In genomic region chr6:56901336-56901735, GRCm38 (mm10) we compare ENCODE assay signal across 12 mouse cellular contexts. TPM values are rescaled to one million over a fixed set of nuclear protein-coding genes. Genes with fewer than 3 reads are reported as not detected.
DNase-seq lines count a peak whose midpoint lies in the region; ATAC-seq and TF ChIP-seq lines count a peak whose summit lies in the region.
"Had no signal": no experiment of that assay in that cellular context is flagged by ENCODE, and none has a peak within 500 bp of the region (broad histone marks: within the 10 kb centered on the region; RNA-seq: fewer than 3 reads in every experiment).

No protein-coding gene starts in this region.

- peaks cover 64% of the 10 kb centered on the region for H3K36me3 ChIP-seq in megakaryocyte, embryonic 14.5 days (replicated peaks; ENCODE audit: low read length)
- H3K36me3 ChIP-seq: embryonic facial prominence, embryonic 15.5 days; hindbrain, embryonic 15.5 days; limb, embryonic 10.5 days; midbrain, embryonic 12.5 days had no signal

- H3K27me3 ChIP-seq in megakaryocyte, embryonic 14.5 days (replicated peaks) = no peaks in the 10 kb centered on the region
- H3K27me3 ChIP-seq: embryonic facial prominence, embryonic 15.5 days; hindbrain, embryonic 15.5 days; midbrain, embryonic 12.5 days had no signal

- peak overlapping the region; percentile 43 for H3K4me3 ChIP-seq in layer of hippocampus, adult 2 months
- peak overlapping the region; percentile 91 for H3K4me3 ChIP-seq in megakaryocyte, embryonic 14.5 days (replicated peaks)
- H3K4me3 ChIP-seq: hindbrain, embryonic 15.5 days; limb, embryonic 10.5 days; midbrain, embryonic 12.5 days had no signal

- DNase-seq in layer of hippocampus, adult 2 months (ENCODE audit: low spot score in 2 of 2) = no peak
- DNase-seq in layer of hippocampus, postnatal 10 days (ENCODE audit: low spot score in 2 of 2) = no peak
- no peak for DNase-seq in urinary bladder, postnatal 10 days (ENCODE audit: low spot score)
- no peak for DNase-seq in B cell, adult 2 months
- no peak for DNase-seq in thymus, postnatal 14 days

- no peak for TF ChIP-seq CTCF in layer of hippocampus, adult 2 months (conservative IDR thresholded peaks at IDR 0.05)

- peak; percentile 33 for ATAC-seq in activated CD4-positive, CD25-positive, alpha-beta regulatory T cell, adult 4 months
- peak; percentile 39 for ATAC-seq in inflammation-experienced regulatory T-cells, adult 6 months

- no peak overlapping the region; the same call in 1 of the 2 replicates for H3K27ac ChIP-seq in layer of hippocampus, adult 2 months
- H3K27ac ChIP-seq: embryonic facial prominence, embryonic 15.5 days; hindbrain, embryonic 15.5 days; limb, embryonic 10.5 days; midbrain, embryonic 12.5 days had no signal

- H3K4me1 ChIP-seq in megakaryocyte, embryonic 14.5 days = peaks cover 86% of the 10 kb centered on the region

- H3K9me3 ChIP-seq in megakaryocyte, embryonic 14.5 days = no peaks in the 10 kb centered on the region
- H3K9me3 ChIP-seq: embryonic facial prominence, embryonic 15.5 days; hindbrain, embryonic 15.5 days; limb, embryonic 10.5 days; midbrain, embryonic 12.5 days had no signal

RNA-seq across cellular contexts. Expression of gene Nt5c3, which starts 22.4 kb away (rescaled TPM):
- total RNA-seq in layer of hippocampus, adult 2 months (2021) = 10 to 100 TPM; 40.6 to 44.3 TPM
- total RNA-seq in layer of hippocampus, postnatal 10 days (2021) = 10 to 100 TPM; 50.0 to 51.5 TPM
- polyA plus RNA-seq in activated CD4-positive, CD25-positive, alpha-beta regulatory T cell, adult 4 months (2017; shearing (Covaris generic)) = 10 to 100 TPM; 65.0 to 70.7 TPM
- polyA plus RNA-seq in inflammation-experienced regulatory T-cells, adult 6 months (2017; shearing (Covaris generic)) = 10 to 100 TPM; 55.7 to 77.7 (median 57.7) TPM
- 96.8 and 108 TPM in 2 replicates for polyA plus RNA-seq in megakaryocyte, embryonic 14.5 days (2012; ENCODE audit: insufficient read depth, low replicate concordance)

RNA-seq across cellular contexts. Expression of gene Vmn1r4, which starts 22.5 kb away (rescaled TPM):
- under 1 TPM; 0.22 to 0.59 TPM for total RNA-seq in layer of hippocampus, adult 2 months (2021)
- total RNA-seq in layer of hippocampus, postnatal 10 days (2021) = under 1 TPM; 0.23 to 0.36 TPM
- polyA plus RNA-seq in activated CD4-positive, CD25-positive, alpha-beta regulatory T cell, adult 4 months (2017; shearing (Covaris generic)) = not detected
- not detected for polyA plus RNA-seq in inflammation-experienced regulatory T-cells, adult 6 months (2017; shearing (Covaris generic))
- polyA plus RNA-seq in megakaryocyte, embryonic 14.5 days (2012; ENCODE audit: insufficient read depth, low replicate concordance) = not detected in 2 replicates
